Mouse (Mus musculus) brown adipose tissue, adult 24 weeks (tissue): ENCODE measurements at regions not wholly inside any gene's neighbourhood (a gene's known extent, or its start where the extent isn't known, plus 50 kb on each side); places are given as distances from the start of the nearest gene placed in this dataset.

Experiments
- H3K27ac ChIP-seq: fragments of 200-500 bp; replicated peaks from 2 replicates; pipeline ENCODE4 v1.5.1; 2012; ENCODE audit warnings: low read depth, mild to moderate bottlenecking, low read length
- H3K4me1 ChIP-seq: fragments of 200-500 bp; 2 replicates; pipeline ENCODE4 v1.6.1; 2012; ENCODE audit warnings: low read length, mixed read lengths; ENCODE audit not compliant: control insufficient read depth, insufficient read depth, insufficient read length
- H3K4me3 ChIP-seq: fragments of 200-500 bp; 2 replicates; pipeline ENCODE4 v1.5.1; 2012; ENCODE audit warnings: low read depth, mild to moderate bottlenecking, low read length, moderate library complexity; ENCODE audit not compliant: insufficient read depth

DNA sequence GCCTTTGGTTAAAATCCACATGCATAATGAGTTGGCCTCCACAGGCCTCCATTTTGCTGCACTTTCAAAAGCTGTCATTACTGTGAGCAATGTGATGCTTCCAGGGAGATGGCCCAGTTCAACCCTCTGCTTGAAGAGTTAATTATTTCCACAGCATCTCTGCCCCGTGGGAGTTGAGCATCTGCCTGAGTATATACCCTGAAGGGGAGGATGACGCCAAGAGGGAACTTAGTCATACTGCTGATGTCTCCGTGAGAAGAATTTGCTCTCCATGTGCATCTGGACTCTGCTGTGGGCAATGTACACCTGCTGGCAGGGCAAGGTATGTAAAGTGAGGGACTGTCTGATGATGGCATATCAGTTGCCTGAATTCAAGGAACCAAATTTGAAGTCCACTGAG lies 519.3 kb upstream of the Auts2 start:
- Histone ChIP-seq H3K4me3 (no peak overlapping the region), H3K27ac (no peak overlapping the region), H3K4me1 (no peaks in the 10 kb centered on the region)

DNA sequence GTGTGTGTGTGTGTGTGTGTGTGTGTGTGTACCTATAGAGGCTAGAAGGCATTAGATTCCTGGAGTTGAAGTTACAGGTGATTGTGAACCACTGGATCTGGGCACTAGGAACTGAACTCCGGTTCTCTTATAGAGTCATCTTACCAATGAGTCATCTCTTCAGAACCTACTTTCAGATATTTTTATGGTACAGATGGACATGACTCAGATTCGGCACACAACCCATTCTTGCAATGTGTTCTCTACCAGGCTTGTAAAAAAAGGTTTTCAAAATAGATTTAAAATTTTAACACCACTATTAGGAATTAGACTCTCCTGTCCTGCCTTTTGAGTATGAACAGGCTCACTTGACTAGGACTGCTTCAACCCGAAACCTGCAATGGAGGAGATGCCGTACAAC lies 504.3 kb upstream of the Auts2 start:
- Histone ChIP-seq H3K4me1 (no peaks in the 10 kb centered on the region), H3K4me3 (no peak overlapping the region), H3K27ac (no peak overlapping the region)

DNA sequence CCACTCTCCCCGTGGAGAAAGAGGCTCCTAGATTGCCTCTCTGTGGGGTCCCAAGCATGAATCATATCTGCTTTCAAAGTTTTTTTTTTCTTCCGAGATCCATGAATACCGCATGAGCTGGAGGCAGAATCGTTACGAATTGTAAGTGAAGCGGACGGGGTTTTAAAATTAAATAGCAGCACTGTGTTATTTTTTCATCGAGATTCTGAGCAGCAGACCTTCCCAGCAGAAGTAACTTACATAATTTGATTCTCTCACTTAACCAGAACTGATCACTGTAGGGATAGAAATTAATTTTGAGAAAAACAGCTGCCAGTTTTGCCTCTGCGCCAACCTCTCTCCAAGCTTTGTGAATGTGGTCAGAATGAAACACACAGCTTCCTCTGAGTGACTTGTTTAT lies 502.5 kb upstream of the Auts2 start:
- Histone ChIP-seq H3K27ac (no peak overlapping the region), H3K4me3 (no peak overlapping the region), H3K4me1 (no peaks in the 10 kb centered on the region)

DNA sequence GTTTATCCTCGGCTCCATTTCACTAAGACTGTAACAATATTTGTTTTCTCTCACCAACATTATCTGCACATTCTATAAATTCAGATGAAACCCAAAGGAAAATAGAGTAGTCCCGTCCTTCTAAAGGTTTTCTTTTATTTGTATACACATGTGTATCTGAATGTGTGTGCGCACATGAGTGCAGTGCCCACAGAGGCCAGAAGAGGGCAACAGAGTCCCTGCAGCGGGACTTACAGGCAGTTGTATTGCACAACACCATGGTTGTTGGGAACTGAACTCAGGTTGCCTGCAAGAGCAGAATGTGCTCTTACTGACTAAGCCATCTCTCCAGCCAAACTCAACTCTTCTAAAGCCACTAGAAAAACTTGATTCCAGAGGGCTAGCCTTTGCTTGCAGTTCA lies 484.4 kb upstream of the Auts2 start:
- no peaks in the 10 kb centered on the region for H3K4me1 ChIP-seq
- no peak overlapping the region for H3K4me3 ChIP-seq
- no peak overlapping the region for H3K27ac ChIP-seq

DNA sequence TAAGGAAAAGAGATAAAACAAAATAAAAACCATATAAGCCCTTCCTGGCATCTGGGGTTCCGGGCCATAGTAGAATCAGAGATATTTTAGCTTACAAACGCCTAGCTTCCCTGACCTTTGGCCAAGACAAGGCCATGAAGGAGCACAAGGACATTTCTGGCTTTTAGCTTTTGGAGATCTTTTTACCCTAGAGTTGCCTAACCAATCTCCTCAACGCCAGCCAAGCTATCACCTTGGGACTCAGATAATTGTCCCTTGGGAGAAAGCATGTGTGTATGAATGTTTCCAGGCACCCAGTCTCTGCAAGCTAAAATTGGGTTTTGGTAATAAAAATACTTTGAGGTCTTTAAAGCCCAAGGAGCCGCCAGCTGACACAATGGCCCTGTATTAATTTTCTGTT lies 482.0 kb upstream of the Auts2 start:
- Histone ChIP-seq H3K4me1 (no peaks in the 10 kb centered on the region), H3K4me3 (no peak overlapping the region), H3K27ac (no peak overlapping the region)

DNA sequence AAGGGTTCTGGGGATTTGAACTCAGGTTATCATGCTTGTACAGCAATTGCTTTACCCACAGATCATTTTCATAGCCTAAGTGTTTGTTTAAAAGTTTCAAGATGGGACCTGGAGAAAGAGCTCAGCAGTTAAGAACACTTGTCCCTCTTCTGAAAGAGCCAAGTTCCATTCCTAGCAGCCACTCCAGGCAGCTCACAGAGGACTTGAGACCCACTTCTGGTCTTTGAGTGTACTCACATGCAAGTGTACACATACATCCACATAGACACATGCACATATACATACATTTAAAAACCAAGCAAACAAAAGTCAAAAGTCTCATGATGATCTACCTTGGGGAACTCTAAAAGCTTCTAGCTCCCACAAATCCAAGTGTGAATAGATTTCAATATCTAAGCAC lies 477.7 kb upstream of the Auts2 start:
- H3K27ac ChIP-seq: no peak overlapping the region
- no peaks in the 10 kb centered on the region for H3K4me1 ChIP-seq

DNA sequence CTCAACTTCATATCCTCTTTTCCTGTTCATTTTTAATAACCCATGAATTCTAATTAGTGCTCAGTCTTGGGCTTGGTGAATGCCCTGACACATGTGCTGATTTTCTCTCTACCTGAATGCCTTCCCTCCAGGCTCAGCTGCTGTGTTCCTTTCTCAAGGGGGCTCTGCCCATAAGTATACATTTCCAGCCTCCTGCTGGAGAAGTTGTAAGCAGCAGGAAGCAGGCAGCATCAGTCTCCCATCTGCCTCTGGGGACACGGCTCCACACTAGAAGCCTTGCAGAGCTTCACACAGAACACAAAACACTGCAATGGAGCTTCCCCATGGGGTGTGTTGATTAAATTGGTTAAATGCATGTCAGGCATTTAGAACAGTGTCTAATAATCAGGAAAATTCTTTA lies 477.0 kb upstream of the Auts2 start:
- no peaks in the 10 kb centered on the region for H3K4me1 ChIP-seq
- no peak overlapping the region for H3K27ac ChIP-seq
- no peak overlapping the region for H3K4me3 ChIP-seq

More for the DNA sequence above, 477.7 kb upstream of the Auts2 start:
- no peak overlapping the region for H3K4me3 ChIP-seq

DNA sequence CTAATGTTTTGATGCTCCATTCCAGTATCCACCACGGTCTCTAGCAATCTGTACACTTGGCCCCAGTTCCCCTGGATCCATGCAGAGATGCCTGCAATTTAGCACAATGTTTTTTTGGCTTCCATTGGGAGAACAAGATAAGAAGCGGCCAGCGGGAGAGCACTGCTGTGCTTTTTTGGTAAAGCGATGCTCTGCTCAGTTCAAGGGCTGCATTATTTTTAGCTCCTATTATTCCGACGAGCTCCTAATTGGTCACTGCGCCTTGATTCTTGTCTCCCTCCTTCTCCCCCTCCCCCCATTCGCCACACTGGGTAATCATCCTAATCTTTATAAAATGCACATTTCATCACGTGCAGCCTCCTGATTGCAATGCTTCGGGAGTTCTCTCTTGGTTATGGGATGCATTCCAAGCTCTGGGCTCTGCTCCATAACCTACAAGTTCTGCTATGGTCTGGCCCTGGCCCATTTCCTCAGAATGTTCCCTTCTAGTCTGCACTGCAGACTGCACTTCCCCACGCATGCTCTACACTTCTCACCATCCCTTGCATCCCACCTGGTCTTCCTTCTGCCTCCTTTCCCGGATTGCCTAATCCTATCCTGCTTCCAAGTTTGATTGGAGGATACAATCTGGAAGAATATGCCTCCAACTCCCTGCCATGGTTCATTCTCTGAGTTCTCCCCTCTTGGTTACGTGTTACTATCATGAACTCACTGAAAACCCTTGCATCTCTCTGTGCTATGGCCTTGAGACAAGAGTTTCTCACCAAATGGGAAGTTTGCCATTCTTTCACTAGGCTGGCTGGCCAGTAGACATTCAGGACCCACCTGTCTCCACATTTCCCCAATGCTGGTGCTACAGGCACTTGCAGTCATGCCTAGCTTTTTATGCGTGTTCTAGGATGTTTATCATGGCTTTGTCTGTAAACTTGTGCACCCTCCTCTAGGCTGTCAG lies 467.8 kb upstream of the Auts2 start:
- Histone ChIP-seq H3K27ac (no peak overlapping the region), H3K4me1 (no peaks in the 10 kb centered on the region), H3K4me3 (no peak overlapping the region)

DNA sequence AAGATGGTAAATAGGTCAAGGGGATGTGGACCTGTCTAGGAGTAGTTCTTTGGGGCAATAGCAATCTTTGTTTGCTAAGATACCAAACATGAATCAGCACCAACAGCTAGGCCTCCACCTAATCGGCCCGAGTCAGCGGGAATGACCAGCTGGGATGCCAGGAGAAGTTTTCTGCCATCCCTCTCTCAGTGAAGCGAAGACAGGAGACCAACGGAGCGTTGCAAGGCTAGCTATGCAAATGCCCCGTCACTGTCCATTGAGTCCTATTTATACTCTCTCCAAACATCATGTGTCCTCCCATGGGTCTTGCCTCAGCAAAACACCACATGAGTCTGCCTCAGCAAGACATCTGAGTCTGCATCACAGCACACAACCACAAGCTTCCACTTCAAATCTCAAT lies 439.7 kb upstream of the Auts2 start:
- Histone ChIP-seq H3K27ac (no peak overlapping the region), H3K4me3 (no peak overlapping the region), H3K4me1 (no peaks in the 10 kb centered on the region)

DNA sequence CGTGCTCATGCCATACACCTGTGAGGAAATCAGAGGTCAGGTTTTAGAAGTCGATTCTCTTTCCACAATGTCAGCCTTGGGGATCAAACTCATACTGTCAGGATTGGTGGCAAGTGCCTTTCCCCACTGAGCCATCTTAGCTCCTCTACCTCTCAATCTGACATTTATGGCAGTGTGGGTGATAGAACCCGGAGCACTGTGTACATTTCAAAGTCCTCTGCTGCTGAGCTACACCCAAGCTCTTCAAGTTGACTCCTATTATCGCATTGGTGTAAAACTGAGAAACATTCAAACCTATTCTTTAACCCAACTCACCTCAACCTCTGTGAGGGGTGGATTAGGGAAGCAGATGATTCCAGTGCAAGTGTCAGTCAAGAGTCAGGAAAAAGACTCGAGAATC lies 435.9 kb upstream of the Auts2 start:
- Histone ChIP-seq H3K4me1 (no peaks in the 10 kb centered on the region), H3K27ac (no peak overlapping the region), H3K4me3 (no peak overlapping the region)

DNA sequence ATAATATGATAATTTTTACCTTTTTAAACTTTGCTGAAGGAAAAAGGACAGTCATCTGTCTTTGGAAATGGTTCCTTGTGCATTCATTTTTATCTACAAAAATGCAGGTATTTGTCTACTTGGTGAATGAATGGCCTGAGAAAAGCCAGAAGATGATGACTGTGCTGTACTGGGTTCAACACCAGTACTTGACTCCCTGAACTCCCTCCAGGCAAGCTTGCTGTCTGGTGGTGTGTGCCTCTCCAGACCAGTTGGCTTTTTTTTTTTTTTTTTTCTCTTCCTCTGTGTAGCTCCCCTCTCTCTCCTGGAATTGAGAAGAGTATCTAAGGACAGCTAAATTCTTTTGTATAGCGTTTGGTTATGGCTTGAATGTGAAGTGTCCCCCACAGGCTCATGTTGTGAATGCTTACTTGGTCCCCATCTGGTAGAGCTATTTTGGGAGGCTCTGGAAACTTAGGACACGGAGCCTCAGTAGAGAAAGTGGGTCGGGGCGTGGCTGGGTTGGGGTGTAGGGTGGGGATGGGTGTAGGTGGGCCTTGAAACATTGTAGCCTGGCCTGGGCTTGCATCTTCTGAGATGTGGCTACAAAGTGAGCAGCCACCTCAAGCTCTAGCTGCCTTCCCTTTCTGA lies 432.3 kb upstream of the Auts2 start:
- H3K4me1 ChIP-seq: no peaks in the 10 kb centered on the region
- no peak overlapping the region for H3K4me3 ChIP-seq

DNA sequence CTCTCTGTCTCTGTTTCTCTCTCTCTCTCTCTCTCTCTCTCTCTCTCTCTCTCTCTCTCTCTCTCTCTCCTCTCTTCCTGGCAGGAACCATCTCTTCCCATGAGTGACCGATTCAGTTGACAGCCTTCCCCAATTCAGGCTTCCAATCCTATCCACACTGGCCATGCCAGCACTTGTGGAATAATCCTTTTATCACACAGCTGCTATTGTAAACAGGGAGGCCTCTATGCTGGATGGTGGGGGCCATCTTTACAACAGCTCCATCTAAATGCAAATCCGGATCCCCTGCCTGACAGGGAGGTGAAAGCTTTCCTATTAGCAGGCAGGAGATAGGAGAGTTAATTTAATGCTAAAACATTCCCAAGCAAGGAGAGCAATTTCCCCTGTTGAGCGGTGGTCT lies 431.7 kb upstream of the Auts2 start:
- Histone ChIP-seq H3K27ac (no peak overlapping the region), H3K4me3 (no peak overlapping the region), H3K4me1 (no peaks in the 10 kb centered on the region)

More for the DNA sequence above, 432.3 kb upstream of the Auts2 start:
- no peak overlapping the region for H3K27ac ChIP-seq

DNA sequence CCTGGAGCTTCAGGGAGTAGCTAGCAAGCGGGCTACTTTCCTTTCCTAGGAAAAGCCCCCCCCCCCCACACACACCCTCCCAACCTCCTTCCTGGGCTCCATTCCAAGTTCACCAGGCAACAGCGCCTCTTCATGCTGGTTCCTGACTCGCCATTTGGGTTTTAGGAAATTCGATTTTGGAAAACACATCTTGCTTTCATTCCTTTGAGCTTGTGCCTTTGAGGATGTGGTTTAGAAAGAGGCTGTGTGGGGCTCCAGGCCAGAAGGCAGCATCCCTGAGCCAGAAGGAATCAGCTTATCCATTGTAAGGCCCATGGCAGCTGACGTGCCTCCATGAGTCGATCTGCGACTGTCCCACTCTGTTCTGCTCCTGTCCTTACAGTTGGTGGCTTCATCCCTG lies 427.9 kb upstream of the Auts2 start:
- H3K4me1 ChIP-seq: no peaks in the 10 kb centered on the region
- H3K27ac ChIP-seq: no peak overlapping the region
- no peak overlapping the region for H3K4me3 ChIP-seq

DNA sequence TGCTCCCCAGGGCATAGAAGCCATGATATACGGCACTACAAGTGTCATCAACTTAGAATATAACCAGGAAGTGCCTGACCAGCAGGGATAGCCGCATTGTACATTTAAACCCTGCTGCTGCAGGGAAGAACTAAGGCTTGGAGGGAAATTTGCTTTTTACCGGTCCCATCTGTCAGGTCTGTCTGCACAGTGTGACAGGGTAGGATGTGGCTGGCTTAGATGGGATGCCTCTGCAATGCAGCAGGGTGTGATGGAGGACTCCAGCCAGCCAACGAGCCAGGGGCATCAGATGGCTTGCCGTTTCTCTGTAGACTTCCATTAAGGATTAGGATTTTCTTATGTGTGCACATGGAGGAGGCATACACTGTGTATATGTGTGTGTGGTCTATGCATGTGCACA lies 426.2 kb upstream of the Auts2 start:
- Histone ChIP-seq H3K27ac (no peak overlapping the region), H3K4me3 (no peak overlapping the region), H3K4me1 (no peaks in the 10 kb centered on the region)

DNA sequence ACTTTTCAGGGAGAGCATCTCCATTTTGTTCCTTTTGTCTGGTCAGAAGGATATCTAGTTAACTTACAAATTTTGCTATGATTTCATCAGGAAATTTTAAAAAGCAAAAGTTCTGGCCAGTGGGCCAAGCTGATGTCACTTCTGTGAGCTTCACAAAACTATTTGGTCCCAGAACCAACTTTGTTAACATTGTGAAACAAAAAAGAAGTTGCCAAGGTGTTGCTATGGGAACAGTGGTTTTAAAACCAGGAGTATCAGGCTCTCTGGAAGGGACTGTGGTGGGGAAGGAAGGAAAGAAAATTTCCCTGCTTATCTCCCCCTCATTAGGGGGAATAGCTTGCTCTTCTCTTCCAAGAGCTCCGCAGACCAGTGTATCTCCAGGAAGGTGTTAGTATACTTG lies 416.8 kb upstream of the Auts2 start:
- H3K4me3 ChIP-seq: no peak overlapping the region
- no peak overlapping the region for H3K27ac ChIP-seq
- no peaks in the 10 kb centered on the region for H3K4me1 ChIP-seq

DNA sequence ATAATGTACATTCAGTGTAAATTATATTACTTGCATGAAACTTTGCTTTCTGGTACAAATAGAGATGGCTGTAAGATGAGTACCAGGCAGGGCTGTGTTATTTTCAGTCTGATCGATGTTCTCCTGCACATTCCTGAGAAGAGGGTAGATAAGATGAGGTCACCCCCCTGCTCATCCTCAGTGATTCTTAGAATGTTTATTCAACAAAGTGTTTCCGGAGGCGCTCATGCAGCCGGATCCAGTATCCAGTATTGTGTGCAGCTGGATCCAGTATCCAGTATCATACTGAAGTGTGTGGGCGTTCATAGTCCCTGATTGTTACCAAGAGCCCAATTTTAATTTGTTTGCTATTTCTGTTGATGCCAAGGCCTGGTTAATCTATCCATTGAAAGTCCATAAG lies 413.0 kb upstream of the Auts2 start:
- H3K4me3 ChIP-seq: no peak overlapping the region
- no peak overlapping the region for H3K27ac ChIP-seq
- H3K4me1 ChIP-seq: no peaks in the 10 kb centered on the region
